Comparison of ENCODE assay signal across 26 mouse cellular contexts in genomic region chr4:152020024-152020423, GRCm38 (mm10). TPM values are rescaled to one million over a fixed set of nuclear protein-coding genes. Genes with fewer than 3 reads are reported as not detected.
DNase-seq lines count a peak whose midpoint lies in the region; ATAC-seq and TF ChIP-seq lines count a peak whose summit lies in the region.
"Had no signal": no experiment of that assay in that cellular context is flagged by ENCODE, and none has a peak within 500 bp of the region (broad histone marks: within the 10 kb centered on the region; RNA-seq: fewer than 3 reads in every experiment).

No protein-coding gene starts in this region.

- no peak for ATAC-seq in midbrain, embryonic 11.5 days (ENCODE audit: low FRiP score)
- ATAC-seq in midbrain, postnatal 0 days (ENCODE audit: low FRiP score), result no peak
- ATAC-seq in stomach, postnatal 0 days (ENCODE audit: low FRiP score, low TSS enrichment), result no peak
- ATAC-seq: activated CD4-positive, CD25-positive, alpha-beta regulatory T cell, adult 4 months; forebrain, embryonic 14.5 days; forebrain, embryonic 16.5 days; Patski had no signal

- peak; percentile 9 for DNase-seq in cerebellum, adult 9-11 months
- no peak for DNase-seq in cerebellum, postnatal 14 days
- peak; percentile 26 for DNase-seq in midbrain, embryonic 11.5 days (ENCODE audit: low spot score, missing footprints)
- no peak for DNase-seq in midbrain, postnatal 0 days (ENCODE audit: low spot score)
- DNase-seq in stomach, postnatal 0 days (ENCODE audit: low spot score), result no peak
- no peak for DNase-seq in adrenal gland, adult (ENCODE audit: inconsistent age in 2 of 2, low spot score in 1 of 2)
- no peak for DNase-seq in frontal cortex, adult 2 months (ENCODE audit: extremely low spot score in 1 of 2, low spot score in 1 of 2)
- DNase-seq: adrenal gland, adult 2 months; adrenal gland, postnatal 10 days; adrenal gland, postnatal 25 days; cerebellum, adult 11 months; cerebellum, adult 8-10 months; cerebellum, postnatal 10 days; cerebellum, postnatal 36 days; embryo, embryonic 11 days had no signal

- H3K27ac ChIP-seq in midbrain, embryonic 11.5 days (ENCODE audit: low read depth, low read length), result no peak overlapping the region
- H3K27ac ChIP-seq in midbrain, postnatal 0 days (ENCODE audit: low read depth, low read length), result no peak overlapping the region
- H3K27ac ChIP-seq in stomach, postnatal 0 days (replicated peaks), result peak overlapping the region; percentile 35
- H3K27ac ChIP-seq: embryonic facial prominence, embryonic 13.5 days; embryonic facial prominence, embryonic 15.5 days; forebrain, embryonic 10.5 days; forebrain, embryonic 12.5 days had no signal

- H3K9me3 ChIP-seq in midbrain, embryonic 11.5 days (ENCODE audit: control insufficient read depth, low read length), result no peaks in the 10 kb centered on the region
- no peaks in the 10 kb centered on the region for H3K9me3 ChIP-seq in midbrain, postnatal 0 days (ENCODE audit: low read length)
- no peaks in the 10 kb centered on the region for H3K9me3 ChIP-seq in stomach, postnatal 0 days (ENCODE audit: control insufficient read depth, low read length)
- H3K9me3 ChIP-seq: embryonic facial prominence, embryonic 13.5 days; embryonic facial prominence, embryonic 15.5 days; forebrain, embryonic 10.5 days; forebrain, embryonic 12.5 days; G1E had no signal

- no peak overlapping the region for H3ac ChIP-seq in myocyte (ENCODE audit: control insufficient read depth, insufficient read length)

- no peak for TF ChIP-seq EP300 in stomach, postnatal 0 days (optimal IDR thresholded peaks at IDR 0.05)

- H3K4me1 ChIP-seq in midbrain, embryonic 11.5 days (ENCODE audit: control insufficient read depth, insufficient read depth, low read length), result no peaks in the 10 kb centered on the region; the same call in 1 of the 2 replicates
- H3K4me1 ChIP-seq in midbrain, postnatal 0 days (ENCODE audit: insufficient read depth, low read length), result no peaks in the 10 kb centered on the region
- H3K4me1 ChIP-seq in stomach, postnatal 0 days (replicated peaks; ENCODE audit: control insufficient read depth, insufficient read depth), result no peaks in the 10 kb centered on the region; the same call in 1 of the 2 replicates

- H3K9ac ChIP-seq in midbrain, embryonic 11.5 days (ENCODE audit: low read length), result no peak overlapping the region
- H3K9ac ChIP-seq in midbrain, postnatal 0 days (replicated peaks; ENCODE audit: low read length, poor library complexity, severe bottlenecking), result no peak overlapping the region
- no peak overlapping the region for H3K9ac ChIP-seq in stomach, postnatal 0 days (ENCODE audit: low read length)
- H3K9ac ChIP-seq: embryonic facial prominence, embryonic 13.5 days; embryonic facial prominence, embryonic 15.5 days had no signal

- H3K4me2 ChIP-seq in midbrain, embryonic 11.5 days, result no peak overlapping the region
- no peak overlapping the region for H3K4me2 ChIP-seq in midbrain, postnatal 0 days (ENCODE audit: low read depth, low read length, poor library complexity, severe bottlenecking)
- H3K4me2 ChIP-seq in myocyte (ENCODE audit: low read depth), result no peak overlapping the region
- no peak overlapping the region for H3K4me2 ChIP-seq in stomach, postnatal 0 days (replicated peaks; ENCODE audit: low read depth)
- H3K4me2 ChIP-seq: embryonic facial prominence, embryonic 13.5 days; embryonic facial prominence, embryonic 15.5 days; forebrain, embryonic 12.5 days had no signal

- H3K36me3 ChIP-seq in midbrain, embryonic 11.5 days (ENCODE audit: control insufficient read depth, insufficient read depth, low read length), result peaks cover 23% of the 10 kb centered on the region
- H3K36me3 ChIP-seq in midbrain, postnatal 0 days (ENCODE audit: insufficient read depth, low read length), result peaks cover 71% of the 10 kb centered on the region
- peaks cover 12% of the 10 kb centered on the region for H3K36me3 ChIP-seq in myocyte (ENCODE audit: control insufficient read depth, insufficient read depth)
- peaks cover 19% of the 10 kb centered on the region for H3K36me3 ChIP-seq in stomach, postnatal 0 days (ENCODE audit: control insufficient read depth, insufficient read depth, low read length)

- peaks cover 10% of the 10 kb centered on the region for H3K79me2 ChIP-seq in myocyte (ENCODE audit: control insufficient read depth, insufficient read depth)

- no peak for TF ChIP-seq CTCF in midbrain, postnatal 0 days (IDR thresholded peaks at IDR 0.05)
- TF ChIP-seq CTCF in stomach, postnatal 0 days (IDR thresholded peaks at IDR 0.05; ENCODE audit: low read depth), result no peak

- TF ChIP-seq POLR2A in myocyte (IDR thresholded peaks at IDR 0.05; ENCODE audit: insufficient read length, low read depth), result no peak

- no peak overlapping the region for H3K4me3 ChIP-seq in midbrain, embryonic 11.5 days (ENCODE audit: low read depth, low read length)
- H3K4me3 ChIP-seq in midbrain, postnatal 0 days (ENCODE audit: low read depth, low read length), result no peak overlapping the region
- H3K4me3 ChIP-seq in myocyte, result no peak overlapping the region
- no peak overlapping the region for H3K4me3 ChIP-seq in stomach, postnatal 0 days (ENCODE audit: low read depth, low read length)
- H3K4me3 ChIP-seq: embryonic facial prominence, embryonic 13.5 days; embryonic facial prominence, embryonic 15.5 days; erythroblast, embryonic 14.5 days; forebrain, embryonic 10.5 days; forebrain, embryonic 12.5 days had no signal

- 93% methylated on average over 21 of the region's 21 CpGs for WGBS in midbrain, embryonic 11.5 days
- WGBS in midbrain, postnatal 0 days, result 93% methylated on average over 21 of the region's 21 CpGs
- WGBS in stomach, postnatal 0 days, result 86% methylated on average over 20 of the region's 21 CpGs

- H3K27me3 ChIP-seq in midbrain, embryonic 11.5 days (ENCODE audit: control insufficient read depth, insufficient read depth, low read length), result no peaks in the 10 kb centered on the region
- no peaks in the 10 kb centered on the region for H3K27me3 ChIP-seq in midbrain, postnatal 0 days (ENCODE audit: insufficient read depth, low read length)
- no peaks in the 10 kb centered on the region for H3K27me3 ChIP-seq in myocyte (ENCODE audit: control insufficient read depth, insufficient read depth, insufficient read length)
- H3K27me3 ChIP-seq in stomach, postnatal 0 days (ENCODE audit: control insufficient read depth, insufficient read depth, low read length), result no peaks in the 10 kb centered on the region
- H3K27me3 ChIP-seq: embryonic facial prominence, embryonic 13.5 days; embryonic facial prominence, embryonic 15.5 days; forebrain, embryonic 12.5 days; Patski had no signal

TF ChIP-seq in myocyte, 11 proteins besides CTCF, POLR2A, EP300 and RAD21:
- peak; percentile 58 for TF ChIP-seq POLR2AphosphoS2 (IDR thresholded peaks at IDR 0.05; ENCODE audit: insufficient read length, low read depth)
- no peak for TF ChIP-seq MYOG (IDR thresholded peaks at IDR 0.05; ENCODE audit: control insufficient read depth in 1 of 3, insufficient read depth in 1 of 3, insufficient read length in 2 of 3, low read depth in 2 of 3)

RNA-seq across cellular contexts. Expression of gene Zbtb48, which starts 7.4 kb away (rescaled TPM):
- 21.1 and 22.5 TPM in 2 replicates for polyA plus RNA-seq in midbrain, embryonic 11.5 days (2014; fragmentation: Nextera tagmentation; extraction: Ambion mirVana)
- 7.8 and 8.9 TPM in 2 replicates for total RNA-seq in midbrain, postnatal 0 days (2014; rRNA removed)
- 17.0 and 20.6 TPM in 2 replicates for polyA plus RNA-seq in midbrain, postnatal 0 days (2015; fragmentation: Nextera tagmentation; extraction: Ambion mirVana)
- polyA plus RNA-seq in myocyte (2012; fragmentation: generic; extraction: Trizol), result 7.2 TPM
- polyA plus RNA-seq in stomach, postnatal 0 days (2015; fragmentation: Nextera tagmentation; extraction: Ambion mirVana), result 10.1 and 10.6 TPM in 2 replicates
- 17.6 and 19.1 TPM in 2 replicates for polyA plus RNA-seq in frontal cortex, adult 2 months (2012; rRNA removed)

RNA-seq across cellular contexts. Expression of gene Klhl21, which starts 11.4 kb away (rescaled TPM):
- polyA plus RNA-seq in midbrain, embryonic 11.5 days (2014; fragmentation: Nextera tagmentation; extraction: Ambion mirVana), result 2.0 and 2.6 TPM in 2 replicates
- total RNA-seq in midbrain, postnatal 0 days (2014; rRNA removed), result 9.0 and 13.2 TPM in 2 replicates
- 3.5 and 4.1 TPM in 2 replicates for polyA plus RNA-seq in midbrain, postnatal 0 days (2015; fragmentation: Nextera tagmentation; extraction: Ambion mirVana)
- polyA plus RNA-seq in myocyte (2012; fragmentation: generic; extraction: Trizol), result 25.8 TPM
- 11.2 and 11.9 TPM in 2 replicates for polyA plus RNA-seq in stomach, postnatal 0 days (2015; fragmentation: Nextera tagmentation; extraction: Ambion mirVana)
- 11.2 and 12.1 TPM in 2 replicates for polyA plus RNA-seq in frontal cortex, adult 2 months (2012; rRNA removed)

RNA-seq across cellular contexts. Expression of gene Tas1r1, which starts 18.3 kb away (rescaled TPM):
- 0.44 and 0.58 TPM in 2 replicates for polyA plus RNA-seq in midbrain, embryonic 11.5 days (2014; fragmentation: Nextera tagmentation; extraction: Ambion mirVana)
- total RNA-seq in midbrain, postnatal 0 days (2014; rRNA removed), result 0.11 and 1.5 TPM in 2 replicates
- 1.6 TPM in 2 replicates for polyA plus RNA-seq in midbrain, postnatal 0 days (2015; fragmentation: Nextera tagmentation; extraction: Ambion mirVana)
- 14.7 TPM for polyA plus RNA-seq in myocyte (2012; fragmentation: generic; extraction: Trizol)
- 0.12 and 0.16 TPM in 2 replicates for polyA plus RNA-seq in stomach, postnatal 0 days (2015; fragmentation: Nextera tagmentation; extraction: Ambion mirVana)
- polyA plus RNA-seq in frontal cortex, adult 2 months (2012; rRNA removed), result 0.13 and 0.20 TPM in 2 replicates
- total RNA-seq: adrenal gland, postnatal 10 days had no signal
- polyA plus RNA-seq: activated CD4-positive, CD25-positive, alpha-beta regulatory T cell, adult 4 months; adrenal gland, adult 2 months; erythroblast, embryonic 14.5 days had no signal

RNA-seq across cellular contexts. Expression of gene Nol9, which starts 19.1 kb away (rescaled TPM):
- 23.4 TPM in 2 replicates for polyA plus RNA-seq in midbrain, embryonic 11.5 days (2014; fragmentation: Nextera tagmentation; extraction: Ambion mirVana)
- 22.5 and 27.4 TPM in 2 replicates for total RNA-seq in midbrain, postnatal 0 days (2014; rRNA removed)
- 17.5 and 19.0 TPM in 2 replicates for polyA plus RNA-seq in midbrain, postnatal 0 days (2015; fragmentation: Nextera tagmentation; extraction: Ambion mirVana)
- 28.5 TPM for polyA plus RNA-seq in myocyte (2012; fragmentation: generic; extraction: Trizol)
- polyA plus RNA-seq in stomach, postnatal 0 days (2015; fragmentation: Nextera tagmentation; extraction: Ambion mirVana), result 11.2 and 12.0 TPM in 2 replicates
- polyA plus RNA-seq in frontal cortex, adult 2 months (2012; rRNA removed), result 15.9 and 18.4 TPM in 2 replicates

RNA-seq across cellular contexts. Expression of gene Phf13, which starts 24.0 kb away (rescaled TPM):
- polyA plus RNA-seq in midbrain, embryonic 11.5 days (2014; fragmentation: Nextera tagmentation; extraction: Ambion mirVana), result 21.5 and 22.9 TPM in 2 replicates
- total RNA-seq in midbrain, postnatal 0 days (2014; rRNA removed), result 17.2 and 18.3 TPM in 2 replicates
- polyA plus RNA-seq in midbrain, postnatal 0 days (2015; fragmentation: Nextera tagmentation; extraction: Ambion mirVana), result 16.6 and 17.1 TPM in 2 replicates
- 13.5 TPM for polyA plus RNA-seq in myocyte (2012; fragmentation: generic; extraction: Trizol)
- polyA plus RNA-seq in stomach, postnatal 0 days (2015; fragmentation: Nextera tagmentation; extraction: Ambion mirVana), result 12.4 and 12.7 TPM in 2 replicates
- 9.1 and 9.3 TPM in 2 replicates for polyA plus RNA-seq in frontal cortex, adult 2 months (2012; rRNA removed)

Comparison
In these comparisons a context has a peak if more than half of its experiments do, and no peak if none do; other contexts are left out.
1. DNase-seq: peak in cerebellum, adult 9-11 months (single experiment) and midbrain, embryonic 11.5 days (single experiment); none in cerebellum, postnatal 14 days (0 of 2), midbrain, postnatal 0 days (single experiment), stomach, postnatal 0 days (single experiment), adrenal gland, adult (0 of 2) and frontal cortex, adult 2 months (0 of 2).